Mouse (Mus musculus) forebrain, postnatal 0 days (tissue): ENCODE data around the gene Ptger1. TPM values are rescaled to one million over a fixed set of nuclear protein-coding genes. Genes with fewer than 3 reads are reported as not detected.

Source experiments
- ATAC-seq: fragments of 200-750 bp; cut with Nextera tagmentation; 2 replicates; pipeline ENCODE4 v1.8.0; 2017; ENCODE audit warnings: mild to moderate bottlenecking, moderate library complexity
- DNase-seq: peaks from one replicate; pipeline ENCODE4 v3.0.0-alpha.2; 2015
- H3K27ac ChIP-seq: fragments of 300-500 bp; sonication (generic); 2 replicates; pipeline ENCODE4 v1.5.1; 2014; ENCODE audit warnings: low read depth, mild to moderate bottlenecking, antibody characterized with exemption, low read length, moderate library complexity, mixed read lengths
- H3K27me3 ChIP-seq: fragments of 300-500 bp; sonication (generic); 2 replicates; pipeline ENCODE4 v1.6.1; 2014; ENCODE audit warnings: mild to moderate bottlenecking, low read length, mixed read lengths; ENCODE audit not compliant: insufficient read depth
- H3K36me3 ChIP-seq: fragments of 300-500 bp; sonication (generic); 2 replicates; pipeline ENCODE4 v1.6.1; 2014; ENCODE audit warnings: mild to moderate bottlenecking, moderate library complexity; ENCODE audit not compliant: insufficient read depth
- H3K4me1 ChIP-seq: fragments of 300-500 bp; sonication (generic); 2 replicates; pipeline ENCODE4 v1.6.1; 2014; ENCODE audit warnings: antibody characterized with exemption; ENCODE audit not compliant: insufficient read depth
- H3K4me2 ChIP-seq: fragments of 300-500 bp; sonication (generic); 2 replicates; pipeline ENCODE4 v1.6.1; 2014; ENCODE audit warnings: low read depth, mild to moderate bottlenecking, moderate library complexity
- H3K4me3 ChIP-seq: fragments of 300-500 bp; sonication (generic); 2 replicates; pipeline ENCODE4 v1.5.1; 2014; ENCODE audit warnings: low read depth, low read length, mixed read lengths
- H3K9ac ChIP-seq: fragments of 300-500 bp; sonication (generic); 2 replicates; pipeline ENCODE4 v1.6.1; 2014; ENCODE audit warnings: mild to moderate bottlenecking
- H3K9me3 ChIP-seq: fragments of 300-500 bp; sonication (generic); 2 replicates; pipeline ENCODE4 v1.6.1; 2016; ENCODE audit warnings: low read length
- CTCF ChIP-seq: sonication (generic); IDR thresholded peaks from 2 replicates; pipeline ENCODE4 v1.5.1; 2016; ENCODE audit warnings: antibody characterized with exemption, control low read depth, low read depth
- WGBS: fragments of 180-500 bp; shearing (Covaris S2); extraction: QIAGEN DNeasy Blood & Tissue Kit; methylation state at CpG from one replicate; pipeline ENCODE4 v1.1.7; 2014; 5-methylcytosine and 5-hydroxymethylcytosine counted together
- polyA plus RNA-seq: library from polyadenylated mRNA; unstranded; fragments of >200 nt; fragmentation: Nextera tagmentation; extraction: Ambion mirVana; gene quantifications from 2 replicates; pipeline ENCODE4 v1.2.1, GENCODE M21; 2015
- total RNA-seq: library from RNA; depleted of rRNA; stranded (reverse); fragments of >200 nt; gene quantifications from 2 replicates; pipeline ENCODE4 v1.2.3, GENCODE M21; 2014

The Ptger1 gene
- total and polyA plus RNA-seq, 2 experiments from 2014 or later, result 0.27 to 0.57 TPM

- no peak overlapping the region for H3K4me3 ChIP-seq
- H3K9ac ChIP-seq, result no peak overlapping the region
- 87% methylated on average over 13 of the region's 13 CpGs for WGBS
- H3K4me1 ChIP-seq, result peaks cover 11% of the 10 kb centered on the region
- ATAC-seq, result no peak
- no peak for DNase-seq
- no peaks in the 10 kb centered on the region for H3K27me3 ChIP-seq
- H3K4me2 ChIP-seq, result no peak overlapping the region
- H3K36me3 ChIP-seq, result 0 out of 2 replicates have a peak, but pooled peaks cover 4% of the 10 kb centered on the region
- H3K9me3 ChIP-seq, result no peaks in the 10 kb centered on the region
- TF ChIP-seq CTCF, result peak; percentile 32; the same call in 1 of the 2 replicates
- H3K27ac ChIP-seq, result no peak overlapping the region
Measured at GRCm38 (mm10) chr8:83656484-83657246, 9.8 kb upstream of the Ptger1 start.

- TF ChIP-seq CTCF, result no peak
- H3K27ac ChIP-seq, result peak overlapping the region; percentile 21; the same call in 1 of the 2 replicates
- 0 out of 2 replicates have a peak overlapping the region, but pooled peaks have one; percentile 22 for H3K9ac ChIP-seq
- WGBS, result 6% methylated on average over 8 of the region's 8 CpGs
- H3K4me2 ChIP-seq, result peak overlapping the region; percentile 21; the same call in 1 of the 2 replicates
- H3K9me3 ChIP-seq, result no peaks in the 10 kb centered on the region
- DNase-seq (peak; percentile 47), ATAC-seq (peak; percentile 62)
- H3K4me3 ChIP-seq, result no peak overlapping the region
- H3K36me3 ChIP-seq, result peaks cover 8% of the 10 kb centered on the region; the same call in 1 of the 2 replicates
- H3K4me1 ChIP-seq, result no peaks in the 10 kb centered on the region; the same call in 1 of the 2 replicates
- H3K27me3 ChIP-seq, result no peaks in the 10 kb centered on the region
Measured at GRCm38 (mm10) chr8:83660545-83660944, 5.9 kb upstream of the Ptger1 start.

- Histone ChIP-seq H3K4me2 (peak overlapping the region; percentile 21; the same call in 1 of the 2 replicates), H3K36me3 (peaks cover 8% of the 10 kb centered on the region; the same call in 1 of the 2 replicates), H3K9me3 (no peaks in the 10 kb centered on the region), H3K4me1 (no peaks in the 10 kb centered on the region; the same call in 1 of the 2 replicates), H3K4me3 (no peak overlapping the region), H3K9ac (0 out of 2 replicates have a peak overlapping the region, but pooled peaks have one; percentile 22), H3K27me3 (no peaks in the 10 kb centered on the region), H3K27ac (0 out of 2 replicates have a peak overlapping the region, but pooled peaks have one; percentile 15)
- ATAC-seq (peak; percentile 14), DNase-seq (no peak)
- no peak for TF ChIP-seq CTCF
- 23% methylated on average over 22 of the region's 22 CpGs for WGBS
Measured at GRCm38 (mm10) chr8:83660995-83661680, 5.3 kb upstream of the Ptger1 start.

GRCm38 (mm10) chr8:83662421-83662826, 4.1 kb upstream of the Ptger1 start:
- H3K9me3 ChIP-seq, result no peaks in the 10 kb centered on the region
- no peak overlapping the region for H3K4me3 ChIP-seq
- no peak overlapping the region for H3K9ac ChIP-seq
- DNase-seq (peak; percentile 89), ATAC-seq (peak; percentile 36)
- H3K36me3 ChIP-seq, result peaks cover 4% of the 10 kb centered on the region; the same call in 1 of the 2 replicates
- 12% methylated on average over 4 of the region's 4 CpGs for WGBS
- H3K27me3 ChIP-seq, result no peaks in the 10 kb centered on the region
- no peak overlapping the region for H3K4me2 ChIP-seq
- TF ChIP-seq CTCF, result peak; percentile 91
- no peak overlapping the region for H3K27ac ChIP-seq
- peaks cover under 1% of the 10 kb centered on the region for H3K4me1 ChIP-seq

- Histone ChIP-seq H3K9me3 (no peaks in the 10 kb centered on the region), H3K4me2 (no peak overlapping the region), H3K4me3 (no peak overlapping the region), H3K36me3 (peaks cover 4% of the 10 kb centered on the region; the same call in 1 of the 2 replicates), H3K9ac (no peak overlapping the region), H3K27me3 (no peaks in the 10 kb centered on the region), H3K27ac (no peak overlapping the region), H3K4me1 (peaks cover 6% of the 10 kb centered on the region)
- DNase-seq, result no peak
- ATAC-seq, result no peak
- no peak for TF ChIP-seq CTCF
- 84% methylated on average over 13 of the region's 13 CpGs for WGBS
Measured at GRCm38 (mm10) chr8:83664096-83664495, 2.4 kb upstream of the Ptger1 start.

- Histone ChIP-seq H3K27ac (no peak overlapping the region), H3K9ac (no peak overlapping the region), H3K27me3 (no peaks in the 10 kb centered on the region), H3K4me2 (no peak overlapping the region), H3K4me3 (no peak overlapping the region), H3K9me3 (no peaks in the 10 kb centered on the region), H3K36me3 (peaks cover 14% of the 10 kb centered on the region), H3K4me1 (peaks cover 6% of the 10 kb centered on the region)
- 26% methylated on average over 2 of the region's 2 CpGs for WGBS
- no peak for DNase-seq
- no peak for ATAC-seq
- TF ChIP-seq CTCF, result no peak
Measured at GRCm38 (mm10) chr8:83664931-83665625, 1.4 kb upstream of the Ptger1 start.
